Mouse (Mus musculus) erythroblast, embryonic 14.5 days (primary cell): ENCODE measurements around the gene Rbm28. TPM values are rescaled to one million over a fixed set of nuclear protein-coding genes. Genes with fewer than 3 reads are reported as not detected.

ENCODE experiments used
- H3K27me3 ChIP-seq: 2 replicates; pipeline ENCODE4 v1.6.1; 2012; ENCODE audit warnings: inconsistent platforms; ENCODE audit not compliant: control insufficient read depth
- H3K36me3 ChIP-seq: 2 replicates; pipeline ENCODE4 v1.6.1; 2012; ENCODE audit warnings: mild to moderate bottlenecking, inconsistent platforms; ENCODE audit not compliant: control insufficient read depth
- H3K4me1 ChIP-seq: 2 replicates; pipeline ENCODE4 v1.6.1; 2012; ENCODE audit warnings: inconsistent platforms; ENCODE audit not compliant: control insufficient read depth
- H3K4me3 ChIP-seq: replicated peaks from 2 replicates; pipeline ENCODE3; 2012; ENCODE audit warnings: moderate library complexity, mild to moderate bottlenecking, inconsistent platforms
- H3K9me3 ChIP-seq: 2 replicates; pipeline ENCODE4 v1.6.1; 2012; ENCODE audit warnings: low read length, inconsistent platforms, mixed read lengths; ENCODE audit not compliant: control insufficient read depth
- GATA1 ChIP-seq: IDR thresholded peaks from 2 replicates; pipeline ENCODE4 v1.6.1; 2012; ENCODE audit warnings: low read length, inconsistent platforms, mixed read lengths
- TAL1 ChIP-seq: IDR thresholded peaks from 3 replicates; pipeline ENCODE4 v1.6.1; 2012; ENCODE audit warnings: low read length, inconsistent platforms, mixed read lengths
- polyA plus RNA-seq: library from polyadenylated mRNA; stranded (reverse); fragments of >175 nt; gene quantifications from 2 replicates; pipeline ENCODE4 v1.2.3, GENCODE M21; 2012

Gene Rbm28
- polyA plus RNA-seq, 1 experiment: 0.55 TPM

DNA sequence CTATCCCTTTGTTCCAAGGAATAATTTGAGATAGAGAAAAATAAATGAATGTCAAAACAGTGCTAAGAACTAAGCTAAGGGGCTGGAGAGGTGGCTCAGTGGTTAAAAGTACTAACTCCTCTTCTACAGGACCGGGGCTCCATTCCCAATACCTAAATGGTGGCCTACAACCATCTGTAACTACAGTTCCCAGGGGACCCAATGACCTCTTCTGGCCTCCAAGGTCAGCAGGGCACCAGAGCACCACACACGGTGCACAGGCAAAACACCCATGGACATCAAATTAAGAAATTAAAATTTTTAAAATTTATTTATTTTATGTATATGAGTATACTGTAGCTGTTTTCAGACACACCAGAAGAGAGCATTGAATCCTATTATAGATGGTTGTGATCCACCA is 4.0 kb downstream of the Rbm28 start:
- TF ChIP-seq GATA1: no peak
- H3K9me3 ChIP-seq: no peaks in the 10 kb centered on the region
- peaks cover 24% of the 10 kb centered on the region for H3K4me1 ChIP-seq
- H3K4me3 ChIP-seq: no peak overlapping the region
- H3K36me3 ChIP-seq: peaks cover 44% of the 10 kb centered on the region
- peaks cover 6% of the 10 kb centered on the region for H3K27me3 ChIP-seq

DNA sequence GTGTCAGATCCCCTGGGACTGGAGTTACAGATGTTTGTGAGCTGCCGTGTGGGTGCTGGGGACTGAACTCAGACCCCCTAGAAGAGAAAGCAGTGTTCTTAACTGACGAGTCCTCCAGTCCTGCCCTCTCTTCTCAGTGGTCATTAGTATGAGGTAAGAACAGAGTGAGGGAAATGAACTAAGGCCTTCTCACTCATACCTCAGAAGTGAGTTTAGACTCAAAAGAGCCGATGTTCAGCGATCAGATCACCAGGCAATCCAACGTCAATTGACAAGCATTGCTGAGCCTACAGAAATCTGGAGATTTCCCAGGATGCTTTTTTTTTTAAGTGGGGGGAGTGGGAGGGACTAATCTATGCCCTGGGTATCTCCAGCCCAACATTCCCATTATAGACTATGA is 8.5 kb downstream of the Rbm28 start:
- Histone ChIP-seq H3K4me1 (no peaks in the 10 kb centered on the region), H3K36me3 (peaks cover 81% of the 10 kb centered on the region), H3K27me3 (no peaks in the 10 kb centered on the region), H3K9me3 (no peaks in the 10 kb centered on the region), H3K4me3 (no peak overlapping the region)
- TF ChIP-seq GATA1 (no peak), TAL1 (no peak)

DNA sequence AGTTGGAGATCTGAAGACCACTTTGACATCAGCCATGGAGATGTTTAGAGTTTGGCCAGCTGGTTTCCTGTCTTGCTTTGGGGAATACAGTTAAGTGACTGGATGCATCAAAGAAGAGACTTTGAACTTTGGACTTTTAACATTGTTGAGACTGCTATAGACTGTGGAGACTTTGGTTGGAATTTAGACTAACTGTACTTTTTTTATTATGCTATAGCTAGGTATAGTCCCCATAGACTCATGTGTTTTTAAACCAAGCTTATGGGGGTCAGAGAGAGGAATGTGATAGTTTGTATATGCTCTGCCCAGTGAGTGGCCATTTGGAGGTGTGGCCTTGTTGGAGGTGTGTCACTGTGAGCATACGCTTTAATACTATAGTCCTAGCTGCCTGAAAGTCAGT is 14.8 kb downstream of the Rbm28 start:
- Histone ChIP-seq H3K27me3 (no peaks in the 10 kb centered on the region), H3K36me3 (peaks cover 60% of the 10 kb centered on the region), H3K4me1 (no peaks in the 10 kb centered on the region), H3K9me3 (no peaks in the 10 kb centered on the region), H3K4me3 (no peak overlapping the region)
- TF ChIP-seq GATA1 (no peak), TAL1 (no peak)

DNA sequence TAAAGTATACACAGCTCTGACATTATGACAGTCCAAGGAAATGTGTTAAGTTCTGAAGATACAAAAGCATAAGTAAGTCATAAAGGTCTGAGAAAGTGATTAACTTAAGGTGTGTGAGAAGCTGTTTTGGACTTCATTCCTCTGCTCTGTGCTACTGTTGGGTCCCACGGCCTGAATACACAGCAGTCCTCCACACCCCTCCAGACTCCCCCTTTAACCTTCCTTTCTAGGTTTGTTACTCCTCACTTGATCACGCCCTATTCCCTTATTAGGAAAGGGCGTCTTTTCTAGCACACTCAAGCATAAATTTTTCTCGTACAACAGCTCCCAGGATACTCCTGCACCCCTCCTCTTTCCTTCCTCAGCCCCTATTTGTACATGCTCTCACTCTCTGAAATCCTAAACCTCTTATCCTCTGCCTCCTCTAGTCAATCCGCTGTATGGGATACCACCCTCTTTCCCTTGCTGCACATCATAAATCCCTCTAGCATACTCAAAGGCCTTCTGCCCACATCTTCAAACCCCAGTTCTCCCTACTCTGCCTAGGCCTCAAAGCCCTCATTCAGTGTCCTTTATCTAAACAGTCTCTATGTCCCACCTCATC is 17.3 kb downstream of the Rbm28 start:
- TF ChIP-seq TAL1 (no peak), GATA1 (no peak)
- no peaks in the 10 kb centered on the region for H3K4me1 ChIP-seq
- peaks cover 49% of the 10 kb centered on the region for H3K36me3 ChIP-seq
- no peaks in the 10 kb centered on the region for H3K9me3 ChIP-seq
- no peaks in the 10 kb centered on the region for H3K27me3 ChIP-seq
- no peak overlapping the region for H3K4me3 ChIP-seq

DNA sequence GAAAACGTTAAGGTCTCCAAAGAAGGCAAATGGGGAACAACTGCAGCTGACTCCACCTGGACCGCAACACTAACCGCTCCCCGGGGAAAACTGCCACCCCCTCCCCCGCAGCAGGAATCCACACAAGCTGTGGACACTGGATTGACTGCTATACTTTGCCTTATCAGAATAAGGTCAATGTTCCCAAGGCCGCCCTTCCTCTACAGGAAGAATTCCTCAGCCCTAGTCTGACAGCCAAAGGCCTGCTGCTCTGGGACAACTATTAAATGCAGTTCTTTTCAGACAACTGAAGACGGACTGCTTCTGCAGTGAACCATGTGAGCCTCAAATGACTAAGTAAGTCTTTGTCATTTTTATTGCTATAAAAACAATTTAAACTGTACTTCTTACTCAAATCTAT is 18.2 kb downstream of the Rbm28 start:
- H3K4me1 ChIP-seq: no peaks in the 10 kb centered on the region
- TF ChIP-seq TAL1: no peak
- TF ChIP-seq GATA1: no peak
- no peaks in the 10 kb centered on the region for H3K9me3 ChIP-seq
- H3K27me3 ChIP-seq: no peaks in the 10 kb centered on the region
- no peak overlapping the region for H3K4me3 ChIP-seq
- H3K36me3 ChIP-seq: peaks cover 49% of the 10 kb centered on the region

DNA sequence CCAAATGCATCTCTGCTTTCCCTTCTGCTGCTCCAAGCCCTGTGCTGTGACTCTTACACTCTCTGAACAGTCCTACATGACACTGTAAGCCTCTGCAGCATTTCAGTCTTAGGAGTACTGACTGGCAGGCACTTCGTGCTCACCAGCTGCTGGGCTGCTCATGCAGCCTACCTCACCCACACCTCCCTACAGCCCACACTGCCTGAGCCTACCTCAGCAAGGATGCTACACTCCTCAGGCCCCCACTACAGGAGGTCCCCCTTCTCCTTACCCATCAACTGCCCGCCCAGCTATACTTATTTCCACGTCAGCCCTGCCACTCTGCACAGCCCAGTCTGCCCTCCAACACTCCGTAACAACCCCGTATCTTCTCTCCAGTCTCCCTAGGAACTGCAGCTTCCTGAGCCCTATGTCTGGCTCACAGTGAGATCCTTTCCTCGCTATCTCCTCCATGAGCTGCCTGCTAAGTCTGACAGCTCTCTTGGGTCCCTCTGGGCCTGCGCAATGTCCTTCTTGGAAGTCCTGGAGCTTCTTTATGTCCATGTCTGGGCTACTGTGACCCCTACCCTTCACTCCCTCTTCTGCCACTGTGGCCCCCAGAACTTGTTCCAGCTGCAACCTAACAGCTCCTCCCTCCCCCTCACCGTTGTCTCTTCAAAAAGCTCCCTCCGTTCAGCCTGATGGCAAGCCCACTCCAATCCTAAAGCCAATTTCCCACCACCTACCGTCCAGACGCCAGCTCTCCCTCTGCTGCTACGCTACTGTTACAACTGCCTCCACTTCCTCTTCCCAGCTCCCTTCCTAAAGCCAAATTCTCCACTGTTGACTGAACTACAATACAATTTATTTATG is 19.1 kb downstream of the Rbm28 start:
- Histone ChIP-seq H3K4me1 (no peaks in the 10 kb centered on the region), H3K9me3 (no peaks in the 10 kb centered on the region), H3K27me3 (no peaks in the 10 kb centered on the region), H3K4me3 (no peak overlapping the region), H3K36me3 (peaks cover 48% of the 10 kb centered on the region)
- no peak for TF ChIP-seq GATA1
- no peak for TF ChIP-seq TAL1

DNA sequence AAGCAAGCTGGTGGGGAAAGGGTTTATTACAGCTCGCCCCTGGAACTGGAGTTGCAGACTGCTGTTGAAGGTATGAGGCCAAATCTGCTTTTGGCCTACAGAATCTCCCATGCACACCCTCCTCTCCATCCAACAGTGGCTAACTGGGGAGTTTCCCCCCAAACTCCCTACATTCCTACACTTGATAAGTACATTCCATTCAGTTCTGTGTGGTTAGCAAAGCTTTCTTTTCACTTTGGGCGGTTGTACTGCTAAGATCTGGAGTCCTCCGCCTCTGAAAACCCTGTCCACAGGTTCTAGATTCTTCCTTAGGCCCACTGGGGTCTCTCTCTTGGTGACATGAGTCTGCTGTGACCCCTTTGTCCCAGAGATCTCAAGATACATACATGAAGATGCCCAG is 19.8 kb downstream of the Rbm28 start:
- H3K4me1 ChIP-seq: no peaks in the 10 kb centered on the region
- H3K4me3 ChIP-seq: no peak overlapping the region
- no peak for TF ChIP-seq GATA1
- TF ChIP-seq TAL1: no peak
- no peaks in the 10 kb centered on the region for H3K27me3 ChIP-seq
- H3K9me3 ChIP-seq: no peaks in the 10 kb centered on the region
- peaks cover 52% of the 10 kb centered on the region for H3K36me3 ChIP-seq

DNA sequence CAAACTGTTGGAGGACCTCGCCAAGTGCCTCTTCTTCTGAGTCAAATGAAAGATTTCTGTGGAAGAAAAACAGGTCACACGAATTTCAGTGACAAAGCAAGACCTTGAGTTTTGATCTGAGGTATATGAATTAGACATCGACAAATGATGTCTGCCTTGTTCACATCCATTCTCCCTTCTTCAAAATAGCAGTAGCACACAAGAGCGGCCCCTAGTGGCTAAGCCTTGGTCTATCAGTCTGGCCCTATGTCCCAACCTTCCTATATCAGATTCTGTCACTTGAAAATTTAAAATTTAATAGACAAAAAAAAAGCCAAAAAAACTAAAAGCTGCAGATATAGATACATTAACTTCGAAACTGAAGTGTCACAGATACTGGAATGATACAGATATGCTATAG is 21.2 kb downstream of the Rbm28 start:
- TF ChIP-seq TAL1: no peak
- TF ChIP-seq GATA1: no peak
- Histone ChIP-seq H3K27me3 (no peaks in the 10 kb centered on the region), H3K4me1 (no peaks in the 10 kb centered on the region), H3K9me3 (no peaks in the 10 kb centered on the region), H3K36me3 (peaks cover 47% of the 10 kb centered on the region), H3K4me3 (no peak overlapping the region)

DNA sequence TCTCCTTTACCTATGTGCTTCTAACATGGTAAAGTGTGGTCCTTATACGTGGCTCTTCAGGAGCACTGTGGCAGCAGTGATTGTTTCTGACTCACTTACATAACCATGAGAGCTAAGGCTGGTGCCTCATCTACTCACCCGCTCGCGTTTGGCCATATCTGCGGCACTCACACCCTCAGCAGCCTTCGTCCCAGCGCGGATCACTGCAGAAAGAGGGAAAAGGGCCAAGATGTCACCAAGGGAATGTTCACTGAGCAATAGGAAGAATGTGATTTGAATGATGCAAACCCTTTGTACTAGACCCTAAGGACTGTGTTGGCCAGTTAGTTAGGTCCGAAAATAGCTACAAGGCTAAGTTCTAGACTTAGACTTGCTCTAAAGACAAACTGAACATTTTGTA is 27.4 kb downstream of the Rbm28 start:
- H3K36me3 ChIP-seq: peaks cover 69% of the 10 kb centered on the region
- no peaks in the 10 kb centered on the region for H3K4me1 ChIP-seq
- no peak overlapping the region for H3K4me3 ChIP-seq
- TF ChIP-seq TAL1 (no peak), GATA1 (no peak)
- no peaks in the 10 kb centered on the region for H3K9me3 ChIP-seq
- H3K27me3 ChIP-seq: no peaks in the 10 kb centered on the region
